Mouse (Mus musculus) cerebellum, adult 2 months (tissue): ENCODE data around the gene Slc35b4. TPM values are rescaled to one million over a fixed set of nuclear protein-coding genes. Genes with fewer than 3 reads are reported as not detected.

Experiments used
- DNase-seq, 2 experiments: peaks; one replicate each; pipeline ENCODE4 v3.0.0; 2021
- H3K27ac ChIP-seq: fragments of 200-500 bp; 2 replicates; pipeline ENCODE4 v1.5.1; 2012; ENCODE audit warnings: low read length, control low read depth, inconsistent platforms; ENCODE audit not compliant: insufficient read depth
- H3K27me3 ChIP-seq: fragments of 200-500 bp; 2 replicates; pipeline ENCODE4 v1.6.1; 2012; ENCODE audit warnings: inconsistent platforms, mild to moderate bottlenecking, low read length, moderate library complexity; ENCODE audit not compliant: control insufficient read depth, insufficient read depth
- H3K4me1 ChIP-seq: fragments of 200-500 bp; 2 replicates; pipeline ENCODE4 v1.6.1; 2011; ENCODE audit warnings: low read length; ENCODE audit not compliant: control insufficient read depth, insufficient read depth
- H3K4me3 ChIP-seq: fragments of 200-500 bp; replicated peaks from 2 replicates; pipeline ENCODE3; 2011; ENCODE audit warnings: mild to moderate bottlenecking, low read depth, low read length, control low read depth; ENCODE audit not compliant: insufficient read depth
- CTCF ChIP-seq: fragments of 200-500 bp; IDR thresholded peaks from 2 replicates; pipeline ENCODE4 v1.5.1; 2011; ENCODE audit warnings: low read depth, mild to moderate bottlenecking, control low read depth, low read length, moderate library complexity, borderline replicate concordance; ENCODE audit not compliant: insufficient read depth
- POLR2A ChIP-seq: fragments of 200-500 bp; IDR thresholded peaks from 2 replicates; pipeline ENCODE4 v1.6.1; 2011; ENCODE audit warnings: low read length, control low read depth, borderline replicate concordance; ENCODE audit not compliant: insufficient read depth
- WGBS: fragments of 180-500 bp; shearing (Covaris S2); methylation state at CpG from one replicate; pipeline ENCODE4 v1.1.7; 2018; 5-methylcytosine and 5-hydroxymethylcytosine counted together
- polyA plus RNA-seq: library from polyadenylated mRNA; depleted of rRNA; stranded (reverse); fragments of >200 nt; gene quantifications from 2 replicates; pipeline ENCODE4 v1.2.3, GENCODE M21; 2012

The Slc35b4 gene
- polyA plus RNA-seq, 1 experiment: 46.4 TPM

- Histone ChIP-seq H3K27me3 (no peaks in the 10 kb centered on the region), H3K4me3 (no peak overlapping the region), H3K4me1 (no peaks in the 10 kb centered on the region; the same call in 1 of the 2 replicates), H3K27ac (no peak overlapping the region)
- peak; percentile 21 to 22 for DNase-seq
- WGBS: 40% methylated on average over 12 of the region's 12 CpGs
- peak; percentile 81 for TF ChIP-seq CTCF
- no peak for TF ChIP-seq POLR2A
Observed at GRCm38 (mm10) chr6:34193708-34194475, 17.0 kb upstream of the Slc35b4 start.

- 74% methylated on average over 8 of the region's 8 CpGs for WGBS
- H3K27me3 ChIP-seq: no peaks in the 10 kb centered on the region
- TF ChIP-seq CTCF (no peak), POLR2A (no peak)
- no peaks in the 10 kb centered on the region; the same call in 1 of the 2 replicates for H3K4me1 ChIP-seq
- no peak for DNase-seq
- H3K4me3 ChIP-seq: no peak overlapping the region
- no peak overlapping the region for H3K27ac ChIP-seq
Observed at GRCm38 (mm10) chr6:34191401-34191800, 14.5 kb upstream of the Slc35b4 start.

DNA sequence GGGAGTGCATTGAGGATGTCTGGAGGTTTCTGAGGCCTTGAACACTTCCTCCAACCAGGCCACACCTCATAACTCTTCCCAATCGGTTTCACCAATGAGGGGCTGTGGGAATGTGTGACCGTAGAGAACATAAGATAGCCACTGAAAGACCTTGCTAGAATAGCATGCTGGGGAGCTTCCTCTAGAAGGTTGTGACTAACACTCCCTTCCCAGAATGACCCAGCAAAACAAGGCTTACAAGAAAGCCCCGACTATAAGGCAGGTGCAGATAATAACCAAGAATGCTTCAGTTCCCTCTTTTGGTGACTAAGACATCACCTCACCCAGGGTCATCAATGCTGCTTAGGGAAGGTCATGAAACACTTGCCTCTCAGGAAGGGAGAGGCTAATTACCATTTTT is 12.6 kb upstream of the Slc35b4 start:
- Histone ChIP-seq H3K4me3 (no peak overlapping the region), H3K27me3 (no peaks in the 10 kb centered on the region)

GRCm38 (mm10) chr6:34187986-34188599 is 11.2 kb upstream of the Slc35b4 start:
- DNase-seq: no peak
- no peak overlapping the region for H3K27ac ChIP-seq
- H3K27me3 ChIP-seq: no peaks in the 10 kb centered on the region
- no peak overlapping the region for H3K4me3 ChIP-seq
- TF ChIP-seq POLR2A: no peak
- H3K4me1 ChIP-seq: no peaks in the 10 kb centered on the region
- 38% methylated on average over 7 of the region's 7 CpGs for WGBS

More for the DNA sequence above, 12.6 kb upstream of the Slc35b4 start:
- WGBS: 93% methylated on average over 3 of the region's 3 CpGs
- DNase-seq: no peak
- no peaks in the 10 kb centered on the region; the same call in 1 of the 2 replicates for H3K4me1 ChIP-seq
- no peak overlapping the region for H3K27ac ChIP-seq
- no peak for TF ChIP-seq CTCF
- no peak for TF ChIP-seq POLR2A

DNA sequence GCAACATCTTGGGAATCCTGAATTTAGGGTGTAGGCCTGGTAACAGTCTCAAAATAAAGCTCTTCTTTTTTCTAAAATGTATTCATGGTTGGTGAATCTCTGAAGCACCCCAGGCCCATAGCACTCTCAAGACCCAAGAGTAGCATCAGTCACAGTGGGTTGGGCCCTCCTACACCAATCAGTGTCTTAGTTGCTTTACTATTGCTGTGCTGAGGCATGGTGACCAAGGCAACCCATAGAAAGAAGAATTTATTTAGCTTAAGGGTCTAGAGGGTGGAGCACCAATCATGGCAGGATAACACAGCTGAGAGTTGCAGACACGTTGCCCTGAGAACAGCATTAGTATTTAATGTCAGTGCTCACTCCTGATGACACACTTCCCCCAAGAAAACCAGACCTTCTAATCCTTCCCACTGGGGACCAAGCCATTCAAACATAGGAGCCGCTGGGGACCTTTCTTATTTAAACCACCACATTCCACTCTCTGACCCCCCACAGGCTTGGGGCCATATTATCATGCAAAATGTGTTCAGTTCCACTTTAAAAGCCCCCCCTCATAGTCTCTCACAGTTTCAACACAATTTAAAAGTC is 10.5 kb upstream of the Slc35b4 start:
- H3K27me3 ChIP-seq: no peaks in the 10 kb centered on the region
- no peak overlapping the region for H3K27ac ChIP-seq
- 34% methylated on average over 2 of the region's 2 CpGs for WGBS
- no peak for DNase-seq
- H3K4me1 ChIP-seq: no peaks in the 10 kb centered on the region
- no peak overlapping the region for H3K4me3 ChIP-seq
- TF ChIP-seq CTCF: no peak
- TF ChIP-seq POLR2A: no peak

GRCm38 (mm10) chr6:34183326-34183725 is 6.4 kb upstream of the Slc35b4 start:
- no peak for DNase-seq
- 89% methylated on average over 3 of the region's 3 CpGs for WGBS
- Histone ChIP-seq H3K4me3 (no peak overlapping the region), H3K27me3 (no peaks in the 10 kb centered on the region), H3K4me1 (no peaks in the 10 kb centered on the region), H3K27ac (no peak overlapping the region)
- no peak for TF ChIP-seq CTCF
- no peak for TF ChIP-seq POLR2A

DNA sequence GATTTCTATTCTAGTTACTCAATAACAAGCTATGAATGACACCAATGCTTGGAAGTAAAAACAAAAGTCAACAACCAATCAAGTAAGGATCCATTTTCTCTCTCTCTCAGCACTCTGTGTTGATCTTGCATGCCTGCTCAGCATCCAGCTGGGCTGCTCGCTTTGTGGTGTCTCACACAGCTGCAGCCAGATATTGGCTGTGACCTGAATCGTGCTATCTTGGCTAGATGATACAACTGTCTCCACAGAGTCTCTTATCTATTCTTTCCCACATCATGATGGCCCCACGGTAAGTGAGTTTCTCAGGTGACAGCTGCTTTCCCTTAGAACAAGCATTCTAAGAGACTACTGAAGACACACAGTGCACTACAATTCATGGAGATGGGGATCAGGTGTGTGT is 5.0 kb upstream of the Slc35b4 start:
- Histone ChIP-seq H3K4me1 (no peaks in the 10 kb centered on the region), H3K4me3 (no peak overlapping the region), H3K27me3 (no peaks in the 10 kb centered on the region), H3K27ac (no peak overlapping the region)
- 65% methylated on average over 3 of the region's 3 CpGs for WGBS
- no peak for DNase-seq
- TF ChIP-seq CTCF: no peak
- TF ChIP-seq POLR2A: no peak

DNA sequence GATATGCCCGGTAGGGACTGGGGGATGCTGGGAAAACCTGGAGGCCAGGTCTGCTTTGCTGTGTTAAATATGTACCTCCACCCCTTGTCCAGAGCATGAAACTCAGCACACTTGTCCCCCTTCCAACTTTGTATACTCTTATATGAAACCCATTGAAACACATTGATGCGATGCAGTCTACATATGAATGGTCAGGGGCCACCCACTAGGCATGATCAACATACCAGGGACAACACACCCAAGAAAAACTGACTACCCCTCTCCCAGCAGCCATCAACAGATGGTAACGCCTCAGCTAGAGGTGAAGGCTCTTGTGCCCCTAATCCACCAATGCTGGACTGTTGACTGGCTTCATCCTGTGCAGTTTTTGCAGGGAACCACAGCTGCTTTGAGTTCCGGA is 3.0 kb upstream of the Slc35b4 start:
- WGBS: 83% methylated on average over 4 of the region's 4 CpGs
- Histone ChIP-seq H3K4me1 (peaks cover 3% of the 10 kb centered on the region; the same call in 1 of the 2 replicates), H3K27me3 (no peaks in the 10 kb centered on the region), H3K4me3 (no peak overlapping the region), H3K27ac (no peak overlapping the region)
- TF ChIP-seq CTCF (no peak), POLR2A (no peak)
- DNase-seq: no peak
